ENCODE assay signal across 29 mouse cellular contexts in genomic region chr13:77897619-77898018, GRCm38 (mm10).
DNase-seq lines count a peak whose midpoint lies in the region; ATAC-seq and TF ChIP-seq lines count a peak whose summit lies in the region.
"Had no signal": no experiment of that assay in that cellular context is flagged by ENCODE, and none has a peak within 500 bp of the region (broad histone marks: within the 10 kb centered on the region; RNA-seq: fewer than 3 reads in every experiment).

No protein-coding gene starts in this region.

- H3K4me3 ChIP-seq in liver, adult 2 months (ENCODE audit: insufficient read depth, low read depth, low read length), result no peak overlapping the region
- H3K4me3 ChIP-seq in liver, embryonic 11.5 days (ENCODE audit: low read depth, low read length), result no peak overlapping the region
- no peak overlapping the region for H3K4me3 ChIP-seq in neural tube, embryonic 11.5 days (ENCODE audit: low read depth, low read length)
- H3K4me3 ChIP-seq: forebrain, embryonic 13.5 days; heart, adult 2 months; heart, embryonic 12.5 days; limb, embryonic 12.5 days; liver, embryonic 12.5 days; megakaryocyte, embryonic 14.5 days; midbrain, embryonic 15.5 days; neural tube, embryonic 13.5 days had no signal

- H3K27ac ChIP-seq in liver, adult 2 months (replicated peaks; ENCODE audit: insufficient read depth, low read depth, low read length), result no peak overlapping the region
- no peak overlapping the region for H3K27ac ChIP-seq in liver, embryonic 11.5 days (ENCODE audit: low read depth, low read length)
- no peak overlapping the region for H3K27ac ChIP-seq in neural tube, embryonic 11.5 days (ENCODE audit: low read depth, low read length)
- H3K27ac ChIP-seq: forebrain, embryonic 13.5 days; heart, adult 2 months; hindbrain, postnatal 0 days; kidney, postnatal 0 days; limb, embryonic 12.5 days; liver, embryonic 12.5 days; midbrain, embryonic 15.5 days; neural tube, embryonic 13.5 days had no signal

- peaks cover 1% of the 10 kb centered on the region; the same call in 1 of the 2 replicates for H3K36me3 ChIP-seq in liver, adult 2 months (ENCODE audit: control insufficient read depth, insufficient read depth, low read length)
- no peaks in the 10 kb centered on the region for H3K36me3 ChIP-seq in liver, embryonic 11.5 days (ENCODE audit: control insufficient read depth, insufficient read depth, low read length)
- H3K36me3 ChIP-seq in neural tube, embryonic 11.5 days (ENCODE audit: control insufficient read depth, insufficient read depth, low read length), result no peaks in the 10 kb centered on the region
- H3K36me3 ChIP-seq: heart, embryonic 12.5 days; limb, embryonic 12.5 days; liver, embryonic 12.5 days; midbrain, embryonic 15.5 days; neural tube, embryonic 13.5 days had no signal

- 49% methylated on average over 2 of the region's 2 CpGs for WGBS in liver, adult 2 months
- WGBS in liver, embryonic 11.5 days, result 57% methylated on average over 2 of the region's 2 CpGs
- WGBS in neural tube, embryonic 11.5 days, result 21% methylated on average over 2 of the region's 2 CpGs

- intact Hi-C loops in left cerebral cortex, postnatal 4 days (cut with DNase I), result loop anchor here (5.0 kb wide), 1 partner anchor 270 kb away; no protein-coding TSS in a partner anchor

- H3K4me2 ChIP-seq in liver, embryonic 11.5 days, result no peak overlapping the region
- H3K4me2 ChIP-seq in neural tube, embryonic 11.5 days (ENCODE audit: low read depth), result no peak overlapping the region
- H3K4me2 ChIP-seq: forebrain, embryonic 13.5 days; heart, embryonic 12.5 days; limb, embryonic 12.5 days; liver, embryonic 12.5 days; midbrain, embryonic 15.5 days; neural tube, embryonic 13.5 days had no signal

- no peaks in the 10 kb centered on the region for H3K9me3 ChIP-seq in liver, embryonic 11.5 days (ENCODE audit: control insufficient read depth, low read length)
- no peaks in the 10 kb centered on the region for H3K9me3 ChIP-seq in neural tube, embryonic 11.5 days (ENCODE audit: control insufficient read depth, low read length)
- H3K9me3 ChIP-seq: forebrain, embryonic 13.5 days; heart, embryonic 12.5 days; limb, embryonic 12.5 days; liver, embryonic 12.5 days; megakaryocyte, embryonic 14.5 days; midbrain, embryonic 15.5 days; neural tube, embryonic 13.5 days had no signal

- H3K79me2 ChIP-seq in liver, adult 2 months (ENCODE audit: control insufficient read depth, insufficient read depth, low read length), result no peaks in the 10 kb centered on the region

- no peaks in the 10 kb centered on the region for H3K4me1 ChIP-seq in liver, adult 2 months (ENCODE audit: control insufficient read depth, insufficient read depth, low read length)
- no peaks in the 10 kb centered on the region for H3K4me1 ChIP-seq in liver, embryonic 11.5 days (replicated peaks; ENCODE audit: control insufficient read depth, insufficient read depth, low read length)
- H3K4me1 ChIP-seq in neural tube, embryonic 11.5 days (ENCODE audit: control insufficient read depth, insufficient read depth, low read length), result peaks cover 4% of the 10 kb centered on the region
- H3K4me1 ChIP-seq: liver, embryonic 12.5 days; megakaryocyte, embryonic 14.5 days had no signal

- no peaks in the 10 kb centered on the region for H3K27me3 ChIP-seq in liver, adult 2 months (ENCODE audit: control insufficient read depth, insufficient read depth, low read length)
- H3K27me3 ChIP-seq in liver, embryonic 11.5 days (replicated peaks; ENCODE audit: control insufficient read depth, insufficient read depth, low read length), result no peaks in the 10 kb centered on the region
- no peaks in the 10 kb centered on the region for H3K27me3 ChIP-seq in neural tube, embryonic 11.5 days (ENCODE audit: control insufficient read depth, insufficient read depth, low read length)
- H3K27me3 ChIP-seq: forebrain, embryonic 13.5 days; heart, embryonic 12.5 days; limb, embryonic 12.5 days; liver, embryonic 12.5 days; megakaryocyte, embryonic 14.5 days; midbrain, embryonic 15.5 days; neural tube, embryonic 13.5 days had no signal

- TF ChIP-seq CTCF in liver, adult 2 months (IDR thresholded peaks at IDR 0.05; ENCODE audit: low read depth, low read length), result no peak

- no peak for ATAC-seq in liver, embryonic 11.5 days (replicated peaks; ENCODE audit: low FRiP score)
- no peak for ATAC-seq in neural tube, embryonic 11.5 days (ENCODE audit: insufficient read depth, low FRiP score, low TSS enrichment)
- ATAC-seq in megakaryocyte, adult 5-6 weeks (ENCODE audit: poor library complexity, severe bottlenecking), result no peak
- ATAC-seq: activated CD4-positive, CD25-positive, alpha-beta regulatory T cell, adult 4 months; forebrain, embryonic 13.5 days; hindbrain, postnatal 0 days; intestine, embryonic 16.5 days; liver, embryonic 12.5 days; midbrain, embryonic 15.5 days had no signal

- peak; percentile 9 for DNase-seq in liver, adult 2 months (ENCODE audit: extremely low read depth, low read depth, low spot score)
- no peak for DNase-seq in liver, embryonic 11.5 days (ENCODE audit: low spot score)
- DNase-seq in embryo, embryonic 10.5 days (ENCODE audit: low spot score), result peak; percentile 87
- DNase-seq in forelimb bud, embryonic 11.5 days (ENCODE audit: low read depth, low spot score), result peak; percentile 54
- peak; percentile 42 for DNase-seq in neural tube, embryonic 11.5 days (ENCODE audit: low spot score)
- no peak for DNase-seq in left cerebral cortex, postnatal 4 days
- DNase-seq: adrenal gland, adult 2 months; cerebellum, adult 8-10 months; cerebellum, postnatal 25 days; gastrocnemius, postnatal 36 days; heart, adult 2 months; heart, postnatal 4 days; kidney, adult 8-10 months; layer of hippocampus, postnatal 36 days; liver, postnatal 0 days; lung, postnatal 36 days; right cerebral cortex, postnatal 14 days had no signal

- no peak overlapping the region for H3K9ac ChIP-seq in liver, adult 2 months (ENCODE audit: low read depth, low read length)
- no peak overlapping the region for H3K9ac ChIP-seq in liver, embryonic 11.5 days (ENCODE audit: low read depth, low read length)
- no peak overlapping the region for H3K9ac ChIP-seq in neural tube, embryonic 11.5 days (ENCODE audit: low read length)
- H3K9ac ChIP-seq: forebrain, embryonic 13.5 days; heart, embryonic 12.5 days; limb, embryonic 12.5 days; liver, embryonic 12.5 days; liver, postnatal 0 days; midbrain, embryonic 15.5 days; neural tube, embryonic 13.5 days had no signal

- TF ChIP-seq POLR2A in liver, adult 2 months (IDR thresholded peaks at IDR 0.05; ENCODE audit: extremely low read depth, insufficient read depth, low read length), result no peak

Comparison
In these comparisons a context has a peak if more than half of its experiments do, and no peak if none do; other contexts are left out.
1. DNase-seq: peak in liver, adult 2 months (single experiment), embryo, embryonic 10.5 days (single experiment), forelimb bud, embryonic 11.5 days (single experiment) and neural tube, embryonic 11.5 days (single experiment); none in liver, embryonic 11.5 days (single experiment) and left cerebral cortex, postnatal 4 days (single experiment).